Mouse (Mus musculus) small intestine, adult 2 months (tissue): ENCODE measurements around the gene Lmod1.
A peak's percentile ranks its signal among the peaks of the same experiment; 100 is the strongest.

Source experiments
- CTCF ChIP-seq: fragments of 200-500 bp; IDR thresholded peaks from 2 replicates; pipeline ENCODE4 v1.5.1; 2012; ENCODE audit warnings: low read depth, mild to moderate bottlenecking, control low read depth, inconsistent platforms, low read length, moderate library complexity, mixed read lengths; ENCODE audit not compliant: insufficient replicate concordance, insufficient read length; ENCODE audit errors: extremely low read depth
- POLR2A ChIP-seq: fragments of 200-500 bp; IDR thresholded peaks from 2 replicates; pipeline ENCODE4 v1.6.1; 2012; ENCODE audit warnings: low read depth, mild to moderate bottlenecking, control low read depth, inconsistent platforms, low read length, moderate library complexity

DNA sequence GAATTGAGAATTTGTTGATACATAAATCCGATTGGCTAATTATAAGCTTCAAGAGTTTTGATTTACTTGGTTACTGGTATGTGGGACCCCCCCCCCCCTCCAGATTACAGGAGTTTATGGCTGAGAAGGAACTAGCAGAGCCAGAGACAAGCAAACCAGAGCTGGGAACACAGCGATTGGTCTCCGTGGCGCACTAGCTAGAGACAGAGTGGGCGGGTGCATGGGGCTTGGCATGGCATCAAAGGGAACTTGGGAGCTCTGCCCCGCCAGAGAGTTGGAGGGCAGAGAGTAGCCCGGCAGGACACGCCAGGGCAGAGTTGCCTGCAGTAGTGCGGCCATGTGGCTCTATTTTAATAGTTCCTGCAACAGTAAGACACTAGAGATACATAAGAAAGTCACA, 44.0 kb upstream of the Lmod1 start:
- peak; percentile 18; the same call in 1 of the 2 replicates for TF ChIP-seq POLR2A
- TF ChIP-seq CTCF = no peak
